Mouse (Mus musculus): ENCODE data around the gene Obox2. TPM values are rescaled to one million over a fixed set of nuclear protein-coding genes. Genes with fewer than 3 reads are reported as not detected.
"Not testable (repeated sequence)": the region's sequence is repeated elsewhere in the genome, so short reads cannot be mapped to it uniquely, and the experiment has no call there.

The Obox2 gene
- not detected for total RNA-seq (2021)
- long read RNA-seq, experiment 1 = 0 reads
- long read RNA-seq, experiment 2 = 0 reads

- DNase-seq (ENCODE audit: low spot score in 2 of 2) = not testable (repeated sequence)
Measured at GRCm38 (mm10) chr7:15388421-15388998, at the start of gene Obox2, which contains the start of gene Obox1. Gene Obox2 (plus strand): TSS chr7:15388721. Gene Obox1 (plus strand): TSS chr7:15388948.

DNA sequence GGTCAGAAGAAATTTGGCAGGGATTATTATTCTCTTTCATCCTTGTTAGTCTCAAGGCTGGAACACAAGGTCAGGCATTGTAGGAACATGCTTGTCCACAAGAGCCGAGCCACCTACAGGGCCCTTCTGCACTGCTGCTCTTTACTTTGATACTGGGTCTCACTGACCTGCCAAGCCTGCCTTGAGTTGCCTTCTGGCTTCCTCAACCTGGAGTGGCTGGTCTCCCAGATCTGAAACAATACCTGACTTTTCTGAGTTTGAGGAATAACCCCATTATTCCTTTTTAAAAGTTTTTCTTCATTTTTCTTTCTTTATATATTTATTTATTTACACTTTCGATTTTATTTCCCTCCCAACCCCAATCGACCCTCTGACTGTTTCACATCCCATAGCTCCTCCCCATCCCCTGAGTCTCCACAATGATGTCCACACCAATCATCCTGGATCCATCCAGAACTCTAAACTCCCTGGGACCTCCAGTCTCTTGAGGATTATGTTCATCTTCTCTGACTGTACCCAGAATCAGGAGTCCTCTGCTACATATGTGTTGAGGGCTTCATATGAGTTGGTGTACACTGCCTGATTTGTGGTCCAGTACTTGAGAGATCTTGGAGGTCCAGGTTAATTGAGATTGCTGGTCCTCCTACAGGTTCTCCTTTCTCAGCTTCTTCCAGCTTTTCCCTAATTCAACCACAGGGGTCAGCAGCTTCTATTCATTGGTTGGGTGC lies 10.8 kb downstream of the Obox2 start:
- not testable (repeated sequence) for DNase-seq (ENCODE audit: low spot score in 2 of 2)

GRCm38 (mm10) chr7:15406816-15407215 lies 18.3 kb downstream of the Obox2 start:
- not testable (repeated sequence) for DNase-seq (ENCODE audit: low spot score in 2 of 2)

GRCm38 (mm10) chr7:15418046-15418445 lies 29.5 kb downstream of the Obox2 start:
- DNase-seq (ENCODE audit: low spot score in 2 of 2) = not testable (repeated sequence)

DNA sequence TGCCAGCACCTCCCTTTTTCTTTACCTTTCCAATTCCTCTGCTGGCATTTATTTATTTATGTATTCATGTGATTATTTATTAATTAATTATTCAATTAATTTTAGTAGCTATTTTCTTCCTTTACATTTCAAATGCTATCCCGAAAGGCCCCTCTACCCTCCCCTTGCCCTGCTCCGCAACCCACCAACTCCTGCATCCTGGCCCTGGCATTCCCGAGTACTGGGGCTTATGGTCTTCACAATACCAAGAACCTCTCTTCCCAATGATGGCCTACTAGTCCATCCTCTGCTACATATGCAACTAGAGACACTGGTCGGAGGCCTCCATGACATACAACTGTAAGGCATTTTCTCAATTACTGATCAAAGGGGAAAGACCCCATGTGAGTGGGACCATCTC lies 37.0 kb downstream of the Obox2 start:
- DNase-seq (ENCODE audit: low spot score in 2 of 2) = not testable (repeated sequence)

Other genes with a start within 250 kb of the Obox2 start
- gene Obox1, start 227 bp downstream of the Obox2 start, total RNA-seq (2021) = not detected